Mouse (Mus musculus) CH12.LX (cell line): Measurements from ENCODE around the gene Pcbp4.

ENCODE experiments used
- CTCF ChIP-seq, 2 experiments: IDR thresholded peaks in 1 of 2; conservative IDR thresholded peaks in 1 of 2; 2 replicates each; pipeline ENCODE4 v1.5.1; 2011 to 2012; ENCODE audit warnings: low read depth in 2 of 2, low read length in 2 of 2, improper control_type of control experiment in 1 of 2, inconsistent platforms in 1 of 2, mild to moderate bottlenecking in 1 of 2, moderate library complexity in 1 of 2
- EP300 ChIP-seq: IDR thresholded peaks from 2 replicates; pipeline ENCODE4 v1.6.1; 2011; ENCODE audit warnings: low read length, improper control_type of control experiment
- KAT2A ChIP-seq: IDR thresholded peaks from 2 replicates; pipeline ENCODE4 v1.6.1; 2012; ENCODE audit warnings: low read length, improper control_type of control experiment, inconsistent platforms; ENCODE audit not compliant: insufficient replicate concordance
- MXI1 ChIP-seq: IDR thresholded peaks from 2 replicates; pipeline ENCODE4 v1.6.1; 2011; ENCODE audit warnings: mild to moderate bottlenecking, low read depth, low read length, improper control_type of control experiment
- POLR2A ChIP-seq: IDR thresholded peaks from 2 replicates; pipeline ENCODE4 v1.6.1; 2011; ENCODE audit warnings: low read depth, mild to moderate bottlenecking, improper control_type of control experiment, low read length
- UBTF ChIP-seq: IDR thresholded peaks from 2 replicates; pipeline ENCODE4 v1.6.1; 2012; ENCODE audit warnings: low read depth, mild to moderate bottlenecking, inconsistent platforms, low read length, improper control_type of control experiment, moderate library complexity

DNA sequence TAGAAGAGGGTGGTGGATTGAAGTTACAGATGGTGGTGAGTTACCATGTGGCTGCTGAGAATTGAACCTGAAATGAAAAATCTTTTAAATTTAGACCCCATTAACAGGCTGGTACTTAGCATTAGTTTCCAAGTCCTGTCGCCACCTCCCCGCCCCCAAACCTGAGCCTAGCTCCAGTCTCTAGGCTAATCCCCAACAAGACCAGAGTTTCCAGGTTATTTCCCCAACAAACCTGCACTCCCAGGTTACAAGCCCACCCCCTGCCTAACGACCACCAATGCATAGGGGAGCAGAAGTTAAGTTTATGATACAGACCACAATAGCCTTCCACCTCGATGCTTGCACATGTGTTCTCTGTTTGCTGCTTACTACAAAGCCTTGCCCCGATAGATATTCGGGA, 60.5 kb downstream of the Pcbp4 start:
- TF ChIP-seq POLR2A = no peak
- TF ChIP-seq MXI1 = no peak
- TF ChIP-seq CTCF (conservative IDR thresholded peaks at IDR 0.05 in 1 of 2, IDR thresholded peaks at IDR 0.05 in 1 of 2; ENCODE audit: low read depth in 2 of 2, low read length in 2 of 2) = no peak
- no peak for TF ChIP-seq KAT2A
- TF ChIP-seq UBTF = no peak
- no peak for TF ChIP-seq EP300
